Comparison of ENCODE assay signal across 25 mouse cellular contexts in genomic region chrX:116680878-116681277, GRCm38 (mm10). TPM values are rescaled to one million over a fixed set of nuclear protein-coding genes. Genes with fewer than 3 reads are reported as not detected.
"Had no signal": no experiment of that assay in that cellular context is flagged by ENCODE, and none has a peak within 500 bp of the region (broad histone marks: within the 10 kb centered on the region; RNA-seq: fewer than 3 reads in every experiment).

TSS of gene H2afb2 (plus strand) at chrX:116681178.

- H3K9ac ChIP-seq: neural tube, embryonic 13.5 days; neural tube, embryonic 15.5 days; stomach, embryonic 15.5 days had no signal

- H3K4me2 ChIP-seq: neural tube, embryonic 13.5 days; neural tube, embryonic 15.5 days; stomach, embryonic 15.5 days had no signal

- H3K27me3 ChIP-seq: neural tube, embryonic 13.5 days; neural tube, embryonic 15.5 days; stomach, embryonic 15.5 days had no signal

- H3K4me3 ChIP-seq: neural tube, embryonic 13.5 days; neural tube, embryonic 15.5 days; stomach, embryonic 15.5 days had no signal

- H3K9me3 ChIP-seq: neural tube, embryonic 13.5 days; neural tube, embryonic 15.5 days; stomach, embryonic 15.5 days had no signal

- H3K27ac ChIP-seq: neural tube, embryonic 13.5 days; neural tube, embryonic 15.5 days; stomach, embryonic 15.5 days; stomach, postnatal 0 days had no signal

- H3K36me3 ChIP-seq: neural tube, embryonic 13.5 days; neural tube, embryonic 15.5 days; stomach, embryonic 15.5 days had no signal

- H3K4me1 ChIP-seq: neural tube, embryonic 13.5 days; neural tube, embryonic 15.5 days; stomach, embryonic 15.5 days had no signal

- DNase-seq: retina, postnatal 1 day; right cerebral cortex, adult 18-20 months; right cerebral cortex, postnatal 14 days; right cerebral cortex, postnatal 25 days; right cerebral cortex, postnatal 4 days; spleen, adult 18-20 months; thymus, adult 18-20 months; thymus, adult 2 months; thymus, postnatal 14 days; thymus, postnatal 25 days; thymus, postnatal 36 days; thymus, postnatal 4 days had no signal

RNA-seq across cellular contexts. Expression of gene H2afb2, which starts in this region (rescaled TPM):
- total RNA-seq: neutrophil, adult 5-6 weeks had no signal
- polyA plus RNA-seq: neural tube, embryonic 13.5 days; neural tube, embryonic 14.5 days; neural tube, embryonic 15.5 days; small intestine, adult 2 months; spleen, adult 2 months; stomach, embryonic 14.5 days; stomach, embryonic 15.5 days; stomach, embryonic 16.5 days; stomach, postnatal 0 days; testis, adult 2 months; thymus, adult 2 months; thymus, postnatal 0 days; urinary bladder, adult 2 months had no signal
